Mouse (Mus musculus) forebrain, embryonic 13.5 days (tissue): ENCODE data around the gene Anxa3. TPM values are rescaled to one million over a fixed set of nuclear protein-coding genes. Genes with fewer than 3 reads are reported as not detected.

Experiments used
- ATAC-seq: fragments of 200-750 bp; cut with Nextera tagmentation; 2 replicates; pipeline ENCODE4 v1.8.0; 2017
- H3K27ac ChIP-seq: fragments of 300-500 bp; sonication (generic); 2 replicates; pipeline ENCODE4 v1.5.1; 2015; ENCODE audit warnings: inconsistent platforms, mild to moderate bottlenecking, moderate library complexity
- H3K27me3 ChIP-seq: fragments of 300-500 bp; sonication (generic); 2 replicates; pipeline ENCODE4 v1.6.1; 2015; ENCODE audit warnings: mild to moderate bottlenecking, inconsistent platforms
- H3K36me3 ChIP-seq: fragments of 300-500 bp; sonication (generic); 2 replicates; pipeline ENCODE4 v1.6.1; 2015; ENCODE audit warnings: mild to moderate bottlenecking, inconsistent platforms; ENCODE audit not compliant: poor library complexity, severe bottlenecking
- H3K4me1 ChIP-seq: fragments of 300-500 bp; sonication (generic); 2 replicates; pipeline ENCODE4 v1.6.1; 2015; ENCODE audit warnings: inconsistent platforms
- H3K4me2 ChIP-seq: fragments of 300-500 bp; sonication (generic); 2 replicates; pipeline ENCODE4 v1.6.1; 2015; ENCODE audit warnings: inconsistent platforms, mild to moderate bottlenecking, moderate library complexity
- H3K4me3 ChIP-seq: fragments of 300-500 bp; sonication (generic); 2 replicates; pipeline ENCODE4 v1.5.1; 2015; ENCODE audit warnings: mild to moderate bottlenecking, inconsistent platforms
- H3K9ac ChIP-seq: fragments of 300-500 bp; sonication (generic); 2 replicates; pipeline ENCODE4 v1.6.1; 2015; ENCODE audit warnings: mild to moderate bottlenecking, inconsistent platforms
- H3K9me3 ChIP-seq: fragments of 300-500 bp; sonication (generic); replicated peaks from 2 replicates; pipeline ENCODE4 v1.6.1; 2016; ENCODE audit warnings: inconsistent platforms
- WGBS: fragments of 180-500 bp; shearing (Covaris S2); methylation state at CpG from one replicate; pipeline ENCODE4 v1.1.7; 2015; 5-methylcytosine and 5-hydroxymethylcytosine counted together
- polyA plus RNA-seq: library from polyadenylated mRNA; unstranded; fragments of >200 nt; fragmentation: Nextera tagmentation; extraction: Ambion mirVana; gene quantifications from 2 replicates; pipeline ENCODE4 v1.2.1, GENCODE M21; 2015

The Anxa3 gene
- polyA plus RNA-seq, 1 experiment from 2014 or later = 19.1 TPM

- ATAC-seq = no peak
- 83% methylated on average over 3 of the region's 3 CpGs for WGBS
- no peaks in the 10 kb centered on the region for H3K4me1 ChIP-seq
These were observed 60.3 kb downstream of the Anxa3 start for GRCm38 (mm10) chr5:96853451-96853850.

GRCm38 (mm10) chr5:96854350-96854749 is 61.2 kb downstream of the Anxa3 start:
- Histone ChIP-seq H3K4me2 (no peak overlapping the region), H3K9ac (no peak overlapping the region), H3K9me3 (no peaks in the 10 kb centered on the region), H3K27ac (no peak overlapping the region), H3K4me1 (no peaks in the 10 kb centered on the region), H3K36me3 (no peaks in the 10 kb centered on the region), H3K4me3 (no peak overlapping the region), H3K27me3 (no peaks in the 10 kb centered on the region)
- no peak for ATAC-seq
- 88% methylated on average over 3 of the region's 3 CpGs for WGBS

More at GRCm38 (mm10) chr5:96853451-96853850, 60.3 kb downstream of the Anxa3 start:
- H3K9ac ChIP-seq = no peak overlapping the region
- H3K27ac ChIP-seq = no peak overlapping the region
- H3K4me3 ChIP-seq = no peak overlapping the region
- no peak overlapping the region for H3K4me2 ChIP-seq
- H3K27me3 ChIP-seq = no peaks in the 10 kb centered on the region
- H3K9me3 ChIP-seq = no peaks in the 10 kb centered on the region
- no peaks in the 10 kb centered on the region for H3K36me3 ChIP-seq

- no peaks in the 10 kb centered on the region for H3K4me1 ChIP-seq
- H3K27ac ChIP-seq = no peak overlapping the region
- no peak for ATAC-seq
- no peak overlapping the region for H3K4me3 ChIP-seq
- H3K4me2 ChIP-seq = no peak overlapping the region
- no peaks in the 10 kb centered on the region for H3K36me3 ChIP-seq
- no peaks in the 10 kb centered on the region for H3K27me3 ChIP-seq
- H3K9ac ChIP-seq = no peak overlapping the region
- WGBS = 96% methylated on average over 1 of the region's 1 CpGs
- no peaks in the 10 kb centered on the region for H3K9me3 ChIP-seq
These were observed 66.8 kb downstream of the Anxa3 start for GRCm38 (mm10) chr5:96859938-96860337.

GRCm38 (mm10) chr5:96867171-96867570 is 74.0 kb downstream of the Anxa3 start:
- 87% methylated on average over 4 of the region's 4 CpGs for WGBS
- H3K9ac ChIP-seq = no peak overlapping the region
- no peaks in the 10 kb centered on the region for H3K27me3 ChIP-seq
- no peak overlapping the region for H3K27ac ChIP-seq
- no peak for ATAC-seq
- no peak overlapping the region for H3K4me3 ChIP-seq
- H3K4me2 ChIP-seq = no peak overlapping the region
- no peaks in the 10 kb centered on the region for H3K4me1 ChIP-seq
- no peaks in the 10 kb centered on the region for H3K9me3 ChIP-seq
- no peaks in the 10 kb centered on the region for H3K36me3 ChIP-seq

- H3K9ac ChIP-seq = no peak overlapping the region
- WGBS = 74% methylated on average over 6 of the region's 6 CpGs
These were observed 75.8 kb downstream of the Anxa3 start for GRCm38 (mm10) chr5:96868893-96869292.

GRCm38 (mm10) chr5:96870996-96871395 is 77.9 kb downstream of the Anxa3 start:
- Histone ChIP-seq H3K9me3 (no peaks in the 10 kb centered on the region), H3K27me3 (no peaks in the 10 kb centered on the region), H3K27ac (no peak overlapping the region), H3K4me2 (no peak overlapping the region), H3K9ac (no peak overlapping the region), H3K4me1 (no peaks in the 10 kb centered on the region), H3K4me3 (no peak overlapping the region), H3K36me3 (no peaks in the 10 kb centered on the region)
- no peak for ATAC-seq
- WGBS = 82% methylated on average over 12 of the region's 12 CpGs

More at GRCm38 (mm10) chr5:96868893-96869292, 75.8 kb downstream of the Anxa3 start:
- Histone ChIP-seq H3K4me2 (no peak overlapping the region), H3K4me3 (no peak overlapping the region), H3K27ac (no peak overlapping the region), H3K27me3 (no peaks in the 10 kb centered on the region), H3K36me3 (no peaks in the 10 kb centered on the region), H3K4me1 (no peaks in the 10 kb centered on the region), H3K9me3 (no peaks in the 10 kb centered on the region)
- ATAC-seq = no peak

GRCm38 (mm10) chr5:96878178-96878577 is 85.0 kb downstream of the Anxa3 start:
- no peaks in the 10 kb centered on the region for H3K36me3 ChIP-seq
- ATAC-seq = no peak
- H3K9ac ChIP-seq = no peak overlapping the region
- H3K4me1 ChIP-seq = no peaks in the 10 kb centered on the region
- H3K4me3 ChIP-seq = no peak overlapping the region
- no peaks in the 10 kb centered on the region for H3K27me3 ChIP-seq
- no peak overlapping the region for H3K27ac ChIP-seq
- peaks cover 5% of the 10 kb centered on the region for H3K9me3 ChIP-seq
- 97% methylated on average over 1 of the region's 1 CpGs for WGBS
- H3K4me2 ChIP-seq = no peak overlapping the region

- Histone ChIP-seq H3K36me3 (no peaks in the 10 kb centered on the region), H3K4me1 (no peaks in the 10 kb centered on the region), H3K9ac (no peak overlapping the region), H3K27me3 (no peaks in the 10 kb centered on the region), H3K4me2 (no peak overlapping the region), H3K4me3 (no peak overlapping the region), H3K27ac (no peak overlapping the region), H3K9me3 (peaks cover 5% of the 10 kb centered on the region)
- no peak for ATAC-seq
- 93% methylated on average over 11 of the region's 11 CpGs for WGBS
These were observed 85.9 kb downstream of the Anxa3 start for GRCm38 (mm10) chr5:96878851-96879540.

- 81% methylated on average over 5 of the region's 5 CpGs for WGBS
- ATAC-seq = no peak
- H3K27me3 ChIP-seq = no peaks in the 10 kb centered on the region
- no peak overlapping the region for H3K4me2 ChIP-seq
- H3K36me3 ChIP-seq = no peaks in the 10 kb centered on the region
- H3K9me3 ChIP-seq = peaks cover 5% of the 10 kb centered on the region
- no peak overlapping the region for H3K27ac ChIP-seq
- H3K4me3 ChIP-seq = no peak overlapping the region
- no peak overlapping the region for H3K9ac ChIP-seq
- H3K4me1 ChIP-seq = no peaks in the 10 kb centered on the region
These were observed 87.1 kb downstream of the Anxa3 start for GRCm38 (mm10) chr5:96880231-96880630.

GRCm38 (mm10) chr5:96881118-96881517 is 88.0 kb downstream of the Anxa3 start:
- ATAC-seq = no peak
- 64% methylated on average over 3 of the region's 3 CpGs for WGBS
- no peaks in the 10 kb centered on the region for H3K4me1 ChIP-seq
- no peaks in the 10 kb centered on the region for H3K27me3 ChIP-seq
- H3K27ac ChIP-seq = no peak overlapping the region
- H3K36me3 ChIP-seq = no peaks in the 10 kb centered on the region
- no peak overlapping the region for H3K4me2 ChIP-seq
- H3K9ac ChIP-seq = no peak overlapping the region
- H3K4me3 ChIP-seq = no peak overlapping the region
- peaks cover 5% of the 10 kb centered on the region for H3K9me3 ChIP-seq

- Histone ChIP-seq H3K36me3 (no peaks in the 10 kb centered on the region), H3K27me3 (no peaks in the 10 kb centered on the region), H3K9me3 (peaks cover 5% of the 10 kb centered on the region), H3K4me3 (no peak overlapping the region), H3K9ac (no peak overlapping the region), H3K4me1 (no peaks in the 10 kb centered on the region), H3K4me2 (no peak overlapping the region), H3K27ac (no peak overlapping the region)
- no peak for ATAC-seq
- 73% methylated on average over 3 of the region's 3 CpGs for WGBS
These were observed 88.5 kb downstream of the Anxa3 start for GRCm38 (mm10) chr5:96881613-96882012.

- Histone ChIP-seq H3K4me3 (no peak overlapping the region), H3K9me3 (no peaks in the 10 kb centered on the region), H3K9ac (no peak overlapping the region), H3K4me2 (no peak overlapping the region), H3K4me1 (no peaks in the 10 kb centered on the region), H3K27ac (no peak overlapping the region), H3K27me3 (no peaks in the 10 kb centered on the region), H3K36me3 (no peaks in the 10 kb centered on the region)
- ATAC-seq = no peak
- WGBS = 89% methylated on average over 7 of the region's 7 CpGs
These were observed 92.1 kb downstream of the Anxa3 start for GRCm38 (mm10) chr5:96885202-96885601.

GRCm38 (mm10) chr5:96888396-96888795 is 95.3 kb downstream of the Anxa3 start:
- Histone ChIP-seq H3K36me3 (no peaks in the 10 kb centered on the region), H3K4me1 (no peaks in the 10 kb centered on the region), H3K9ac (no peak overlapping the region), H3K9me3 (no peaks in the 10 kb centered on the region), H3K4me2 (no peak overlapping the region), H3K4me3 (no peak overlapping the region), H3K27ac (no peak overlapping the region), H3K27me3 (no peaks in the 10 kb centered on the region)
- 98% methylated on average over 3 of the region's 3 CpGs for WGBS
- no peak for ATAC-seq
